Comparison of ENCODE assay signal across 23 mouse cellular contexts in the genomic region with DNA sequence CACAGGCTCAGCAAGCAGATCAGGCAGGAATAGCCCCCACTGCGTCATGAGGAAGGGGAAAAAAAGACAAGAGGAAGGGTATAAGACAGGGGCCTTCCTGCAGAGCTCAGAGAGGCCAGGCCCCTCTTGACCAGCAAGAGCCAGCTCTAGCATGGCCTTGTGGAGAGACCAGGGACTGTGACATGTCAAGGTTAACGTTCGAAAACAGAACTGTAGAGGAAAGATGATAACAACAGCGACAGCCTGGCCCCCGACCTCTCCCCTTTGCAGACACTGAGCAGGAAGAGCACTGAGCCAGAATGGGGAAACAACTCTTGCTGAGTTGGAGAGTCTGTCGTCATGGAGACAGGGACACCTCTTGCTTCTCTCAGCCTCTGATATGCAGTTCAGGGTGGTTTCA.
DNase-seq lines count a peak whose midpoint lies in the region; ATAC-seq and TF ChIP-seq lines count a peak whose summit lies in the region.
"Had no signal": no experiment of that assay in that cellular context is flagged by ENCODE, and none has a peak within 500 bp of the region (broad histone marks: within the 10 kb centered on the region; RNA-seq: fewer than 3 reads in every experiment).

No protein-coding gene starts in this region.

- DNase-seq in heart, adult 2 months = no peak
- no peak for DNase-seq in lung, postnatal 25 days (ENCODE audit: low spot score)
- peak; percentile 35 for DNase-seq in naive thymus-derived CD4-positive, alpha-beta T cell, adult 2 months (ENCODE audit: low read depth)
- no peak for DNase-seq in cerebellum, adult 9-10 months
- DNase-seq: adrenal gland, postnatal 10 days; cerebellum, adult 11-12 months; forebrain, postnatal 0 days; gastrocnemius, adult 2 months; kidney, postnatal 14 days; right cerebral cortex, adult 18-20 months; thymus, postnatal 36 days had no signal

- no peaks in the 10 kb centered on the region for H3K36me3 ChIP-seq in heart, embryonic 14.5 days (ENCODE audit: control insufficient read depth, insufficient read depth, low read length)
- H3K36me3 ChIP-seq in heart, adult 2 months (ENCODE audit: control insufficient read depth, insufficient read depth, low read length) = no peaks in the 10 kb centered on the region
- H3K36me3 ChIP-seq in lung, embryonic 16.5 days (ENCODE audit: control insufficient read depth, insufficient read depth, low read length) = no peaks in the 10 kb centered on the region
- H3K36me3 ChIP-seq: embryonic facial prominence, embryonic 13.5 days; G1E; heart, embryonic 13.5 days had no signal

- 40% methylated on average over 6 of the region's 6 CpGs for WGBS in heart, embryonic 14.5 days
- 42% methylated on average over 6 of the region's 6 CpGs for WGBS in heart, adult 2 months
- WGBS in lung, embryonic 16.5 days = 49% methylated on average over 6 of the region's 6 CpGs

- no peaks in the 10 kb centered on the region for H3K79me2 ChIP-seq in heart, adult 2 months (replicated peaks; ENCODE audit: control insufficient read depth, insufficient read depth, low read length)

- peaks cover 0 to 5% of the 10 kb centered on the region in 2 experiments; a peak in 1 of 4 replicates for H3K4me1 ChIP-seq in heart, embryonic 14.5 days (ENCODE audit: control insufficient read depth in 2 of 2, insufficient read depth in 2 of 2, low read length in 2 of 2)
- no peaks in the 10 kb centered on the region for H3K4me1 ChIP-seq in heart, adult 2 months (ENCODE audit: control insufficient read depth, insufficient read depth, low read length)
- peaks cover 3% of the 10 kb centered on the region for H3K4me1 ChIP-seq in lung, embryonic 16.5 days (replicated peaks; ENCODE audit: control insufficient read depth, insufficient read depth, low read length)
- H3K4me1 ChIP-seq: megakaryocyte, embryonic 14.5 days had no signal

- no peaks in the 10 kb centered on the region for H3K9me3 ChIP-seq in heart, embryonic 14.5 days (ENCODE audit: control insufficient read depth, low read length)
- no peaks in the 10 kb centered on the region for H3K9me3 ChIP-seq in lung, embryonic 16.5 days (ENCODE audit: control insufficient read depth, low read length)
- H3K9me3 ChIP-seq: embryonic facial prominence, embryonic 13.5 days; heart, embryonic 13.5 days; megakaryocyte, embryonic 14.5 days had no signal

- intact Hi-C loops in heart, adult 2 months (cut with DNase I) = no loop called here

- H3K27me3 ChIP-seq in heart, embryonic 14.5 days (ENCODE audit: control insufficient read depth, insufficient read depth, low read length) = no peaks in the 10 kb centered on the region
- no peaks in the 10 kb centered on the region for H3K27me3 ChIP-seq in heart, adult 2 months (ENCODE audit: control insufficient read depth, insufficient read depth, low read length)
- H3K27me3 ChIP-seq in lung, embryonic 16.5 days (ENCODE audit: control insufficient read depth, insufficient read depth, low read depth, low read length) = no peaks in the 10 kb centered on the region
- H3K27me3 ChIP-seq: embryonic facial prominence, embryonic 13.5 days; heart, embryonic 13.5 days had no signal

- H3K4me2 ChIP-seq in heart, embryonic 14.5 days (ENCODE audit: low read length) = no peak overlapping the region
- no peak overlapping the region for H3K4me2 ChIP-seq in lung, embryonic 16.5 days (ENCODE audit: low read depth, low read length)
- H3K4me2 ChIP-seq: embryonic facial prominence, embryonic 13.5 days; heart, embryonic 13.5 days had no signal

- TF ChIP-seq POLR2A in heart, adult 2 months (IDR thresholded peaks at IDR 0.05; ENCODE audit: insufficient read depth, low read depth, low read length) = no peak

- TF ChIP-seq EP300 in heart, adult 2 months (IDR thresholded peaks at IDR 0.05; ENCODE audit: insufficient read depth, low read depth, low read length) = no peak

- ATAC-seq in heart, embryonic 14.5 days (ENCODE audit: insufficient number of reproducible peaks, insufficient read depth, low FRiP score, low read depth) = peak; percentile 62; the same call in 1 of the 2 replicates
- ATAC-seq in lung, embryonic 16.5 days (ENCODE audit: low read depth) = peak; percentile 31; the same call in 1 of the 2 replicates
- peak; percentile 47; the same call in 1 of the 2 replicates for ATAC-seq in common myeloid progenitor, adult 5-6 weeks (replicated peaks; ENCODE audit: low read depth, poor library complexity, severe bottlenecking)
- no peak for ATAC-seq in activated CD4-positive, CD25-positive, alpha-beta regulatory T cell, adult 4 months
- ATAC-seq: forebrain, postnatal 0 days; hindbrain, embryonic 16.5 days; intestine, postnatal 0 days; lung, postnatal 0 days; midbrain, embryonic 16.5 days had no signal

- no peak overlapping the region for H3K9ac ChIP-seq in heart, embryonic 14.5 days (ENCODE audit: low read length)
- no peak overlapping the region for H3K9ac ChIP-seq in heart, adult 2 months (ENCODE audit: low read depth, low read length)
- H3K9ac ChIP-seq in lung, embryonic 16.5 days (ENCODE audit: low read length) = no peak overlapping the region
- H3K9ac ChIP-seq: embryonic facial prominence, embryonic 13.5 days; forebrain, postnatal 0 days; heart, embryonic 13.5 days had no signal

- TF ChIP-seq CTCF in heart, adult 2 months (IDR thresholded peaks at IDR 0.05) = no peak

- no peak overlapping the region for H3K4me3 ChIP-seq in heart, embryonic 14.5 days (ENCODE audit: control insufficient read depth in 1 of 2, insufficient read depth in 1 of 2, low read depth in 1 of 2, low read length in 2 of 2)
- no peak overlapping the region for H3K4me3 ChIP-seq in heart, adult 2 months
- no peak overlapping the region for H3K4me3 ChIP-seq in lung, embryonic 16.5 days (ENCODE audit: low read length)
- H3K4me3 ChIP-seq: embryonic facial prominence, embryonic 13.5 days; gastrocnemius, adult 2 months; heart, embryonic 13.5 days; megakaryocyte, embryonic 14.5 days had no signal

- no peak overlapping the region for H3K27ac ChIP-seq in heart, embryonic 14.5 days (replicated peaks in 1 of 2; ENCODE audit: control insufficient read depth in 1 of 2, insufficient read depth in 1 of 2, low read depth in 2 of 2, low read length in 2 of 2)
- no peak overlapping the region for H3K27ac ChIP-seq in heart, adult 2 months
- H3K27ac ChIP-seq in lung, embryonic 16.5 days (ENCODE audit: low read length) = no peak overlapping the region
- H3K27ac ChIP-seq: embryonic facial prominence, embryonic 13.5 days; gastrocnemius, adult 2 months; heart, embryonic 13.5 days had no signal
